Mouse (Mus musculus): ENCODE data around the gene Aff3. TPM values are rescaled to one million over a fixed set of nuclear protein-coding genes. Genes with fewer than 3 reads are reported as not detected.

The Aff3 gene
- total RNA-seq, 1 experiment, result 1.7 TPM

DNA sequence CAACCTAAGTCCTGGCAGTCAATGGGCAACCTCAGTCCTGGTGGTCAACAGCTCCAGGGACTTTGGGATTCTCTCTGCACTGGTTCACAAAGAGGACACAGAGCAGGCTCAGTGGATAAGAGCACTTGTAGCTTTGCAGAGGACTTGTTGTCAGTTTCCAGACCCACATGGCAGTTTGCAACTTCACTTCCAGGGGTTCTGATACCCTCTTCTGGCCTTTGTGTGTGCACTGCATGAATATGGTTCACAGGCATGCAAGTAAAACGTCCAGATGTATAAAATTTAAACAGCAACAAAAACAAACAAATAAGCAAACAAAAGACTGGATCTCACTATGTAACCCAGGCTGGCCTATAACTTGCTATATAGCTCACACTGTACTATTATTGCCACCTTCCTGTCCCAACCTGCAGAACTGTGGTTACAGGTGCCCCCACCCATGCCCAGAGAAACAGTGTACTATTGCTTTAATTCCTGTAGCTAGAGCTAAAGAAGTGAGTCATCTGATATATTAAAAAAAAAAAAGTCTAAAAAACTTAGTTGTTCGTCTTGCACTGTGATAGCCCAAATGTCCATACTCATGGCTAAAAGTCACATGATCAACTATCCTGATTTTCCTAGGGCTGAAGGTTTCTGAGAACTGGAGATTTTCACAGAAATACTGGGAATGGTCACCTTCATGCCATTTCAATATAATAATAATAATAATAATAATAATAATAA, 30.5 kb upstream of the Aff3 start:
- Histone ChIP-seq H3K9ac (ENCODE audit: insufficient read depth, low read depth, low read length, poor library complexity, severe bottlenecking) (no peak overlapping the region), H3K36me3 (ENCODE audit: control insufficient read depth, insufficient read depth, low read length, poor library complexity, severe bottlenecking) (no peaks in the 10 kb centered on the region), H3K4me3 (ENCODE audit: insufficient read depth in 1 of 2, low read depth in 1 of 2, low read length in 2 of 2, poor library complexity in 1 of 2, severe bottlenecking in 1 of 2) (no peak overlapping the region), H3K27ac (ENCODE audit: insufficient read depth, low read depth, low read length, poor library complexity, severe bottlenecking) (no peak overlapping the region), H3K9me3 (ENCODE audit: control insufficient read depth, insufficient read depth, low read depth, low read length) (no peaks in the 10 kb centered on the region), H3K4me1 (ENCODE audit: control insufficient read depth in 2 of 2, insufficient read depth in 2 of 2, low read length in 2 of 2, poor library complexity in 1 of 2) (no peaks in the 10 kb centered on the region)
- in situ Hi-C loops (cut with MboI; ENCODE audit: low sequenced_read_pairs in 2 of 2, unreplicated experiment in 2 of 2), result no loop called here
- TF ChIP-seq CHD2 (IDR thresholded peaks at IDR 0.05; ENCODE audit: low read depth, low read length) (no peak), ZC3H11A (IDR thresholded peaks at IDR 0.05; ENCODE audit: borderline replicate concordance, low read depth, low read length) (no peak), ZNF384 (IDR thresholded peaks at IDR 0.05; ENCODE audit: low read depth, low read length) (no peak), HCFC1 (IDR thresholded peaks at IDR 0.05; ENCODE audit: borderline replicate concordance, insufficient read depth, low read length) (no peak)
- DNase-seq (ENCODE audit: low read depth, low spot score), result no peak

- DNase-seq (ENCODE audit: low read depth, low spot score), result no peak
- H3K36me3 ChIP-seq (ENCODE audit: control insufficient read depth, insufficient read depth, low read length, poor library complexity, severe bottlenecking), result no peaks in the 10 kb centered on the region
- in situ Hi-C loops (cut with MboI; ENCODE audit: low sequenced_read_pairs in 2 of 2, unreplicated experiment in 2 of 2), result no loop called here
- H3K4me1 ChIP-seq (ENCODE audit: control insufficient read depth in 2 of 2, insufficient read depth in 2 of 2, low read length in 2 of 2, poor library complexity in 1 of 2), result no peaks in the 10 kb centered on the region
- TF ChIP-seq ZNF384 (IDR thresholded peaks at IDR 0.05; ENCODE audit: low read depth, low read length) (no peak), ZC3H11A (IDR thresholded peaks at IDR 0.05; ENCODE audit: borderline replicate concordance, low read depth, low read length) (no peak), MAFK (IDR thresholded peaks at IDR 0.05; ENCODE audit: insufficient read depth, low read depth, low read length) (no peak), CHD2 (IDR thresholded peaks at IDR 0.05; ENCODE audit: low read depth, low read length) (no peak), HCFC1 (IDR thresholded peaks at IDR 0.05; ENCODE audit: borderline replicate concordance, insufficient read depth, low read length) (no peak)
- no peak overlapping the region for H3K9ac ChIP-seq (ENCODE audit: insufficient read depth, low read depth, low read length, poor library complexity, severe bottlenecking)
- H3K27ac ChIP-seq (ENCODE audit: insufficient read depth, low read depth, low read length, poor library complexity, severe bottlenecking), result no peak overlapping the region
- H3K4me3 ChIP-seq (ENCODE audit: insufficient read depth in 1 of 2, low read depth in 1 of 2, low read length in 2 of 2, poor library complexity in 1 of 2, severe bottlenecking in 1 of 2), result no peak overlapping the region
- H3K9me3 ChIP-seq (ENCODE audit: control insufficient read depth, insufficient read depth, low read depth, low read length), result no peaks in the 10 kb centered on the region
These were observed 29.4 kb upstream of the Aff3 start for GRCm38 (mm10) chr1:38694142-38694541.

GRCm38 (mm10) chr1:38690471-38690870, 25.7 kb upstream of the Aff3 start:
- no peak for DNase-seq (ENCODE audit: low read depth, low spot score)
- H3K27ac ChIP-seq (ENCODE audit: insufficient read depth, low read depth, low read length, poor library complexity, severe bottlenecking), result no peak overlapping the region
- in situ Hi-C loops (cut with MboI; ENCODE audit: low sequenced_read_pairs in 2 of 2, unreplicated experiment in 2 of 2), result no loop called here
- no peaks in the 10 kb centered on the region for H3K4me1 ChIP-seq (ENCODE audit: control insufficient read depth in 2 of 2, insufficient read depth in 2 of 2, low read length in 2 of 2, poor library complexity in 1 of 2)
- no peak overlapping the region for H3K4me3 ChIP-seq (ENCODE audit: insufficient read depth in 1 of 2, low read depth in 1 of 2, low read length in 2 of 2, poor library complexity in 1 of 2, severe bottlenecking in 1 of 2)
- H3K9ac ChIP-seq (ENCODE audit: insufficient read depth, low read depth, low read length, poor library complexity, severe bottlenecking), result no peak overlapping the region
- TF ChIP-seq ZNF384 (IDR thresholded peaks at IDR 0.05; ENCODE audit: low read depth, low read length), result no peak
- TF ChIP-seq ZC3H11A (IDR thresholded peaks at IDR 0.05; ENCODE audit: borderline replicate concordance, low read depth, low read length), result no peak
- TF ChIP-seq MAFK (IDR thresholded peaks at IDR 0.05; ENCODE audit: insufficient read depth, low read depth, low read length), result no peak
- no peak for TF ChIP-seq CHD2 (IDR thresholded peaks at IDR 0.05; ENCODE audit: low read depth, low read length)
- no peak for TF ChIP-seq HCFC1 (IDR thresholded peaks at IDR 0.05; ENCODE audit: borderline replicate concordance, insufficient read depth, low read length)
- H3K9me3 ChIP-seq (ENCODE audit: control insufficient read depth, insufficient read depth, low read depth, low read length), result no peaks in the 10 kb centered on the region
- no peaks in the 10 kb centered on the region for H3K36me3 ChIP-seq (ENCODE audit: control insufficient read depth, insufficient read depth, low read length, poor library complexity, severe bottlenecking)

DNA sequence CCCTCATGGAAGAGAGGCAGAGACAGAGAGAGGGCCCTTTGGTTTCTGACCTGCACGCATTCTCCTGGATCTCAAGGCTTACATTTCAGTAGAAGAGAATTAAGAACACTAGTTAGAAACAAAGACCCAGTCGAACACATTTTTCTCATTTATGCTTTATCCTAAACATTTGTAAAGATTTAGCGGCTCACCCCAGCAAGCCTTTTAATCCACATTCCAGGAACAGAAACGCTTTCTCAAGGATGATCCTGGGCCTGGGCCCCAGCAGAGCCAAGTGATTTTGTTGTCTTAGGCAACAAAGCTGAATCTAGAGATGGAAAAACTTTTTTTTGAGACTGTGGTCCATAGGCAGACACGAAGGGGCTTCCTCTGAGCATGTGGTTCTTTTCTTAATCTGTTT, 23.5 kb upstream of the Aff3 start:
- no peak overlapping the region for H3K4me3 ChIP-seq (ENCODE audit: insufficient read depth in 1 of 2, low read depth in 1 of 2, low read length in 2 of 2, poor library complexity in 1 of 2, severe bottlenecking in 1 of 2)
- H3K9me3 ChIP-seq (ENCODE audit: control insufficient read depth, insufficient read depth, low read depth, low read length), result no peaks in the 10 kb centered on the region
- no peak for DNase-seq (ENCODE audit: low read depth, low spot score)
- H3K9ac ChIP-seq (ENCODE audit: insufficient read depth, low read depth, low read length, poor library complexity, severe bottlenecking), result no peak overlapping the region
- no peaks in the 10 kb centered on the region for H3K4me1 ChIP-seq (ENCODE audit: control insufficient read depth in 2 of 2, insufficient read depth in 2 of 2, low read length in 2 of 2, poor library complexity in 1 of 2)
- in situ Hi-C loops (cut with MboI; ENCODE audit: low sequenced_read_pairs in 2 of 2, unreplicated experiment in 2 of 2), result no loop called here
- no peak overlapping the region for H3K27ac ChIP-seq (ENCODE audit: insufficient read depth, low read depth, low read length, poor library complexity, severe bottlenecking)
- H3K36me3 ChIP-seq (ENCODE audit: control insufficient read depth, insufficient read depth, low read length, poor library complexity, severe bottlenecking), result no peaks in the 10 kb centered on the region
- no peak for TF ChIP-seq CHD2 (IDR thresholded peaks at IDR 0.05; ENCODE audit: low read depth, low read length)
- no peak for TF ChIP-seq HCFC1 (IDR thresholded peaks at IDR 0.05; ENCODE audit: borderline replicate concordance, insufficient read depth, low read length)
- TF ChIP-seq ZNF384 (IDR thresholded peaks at IDR 0.05; ENCODE audit: low read depth, low read length), result no peak
- no peak for TF ChIP-seq MAFK (IDR thresholded peaks at IDR 0.05; ENCODE audit: insufficient read depth, low read depth, low read length)

DNA sequence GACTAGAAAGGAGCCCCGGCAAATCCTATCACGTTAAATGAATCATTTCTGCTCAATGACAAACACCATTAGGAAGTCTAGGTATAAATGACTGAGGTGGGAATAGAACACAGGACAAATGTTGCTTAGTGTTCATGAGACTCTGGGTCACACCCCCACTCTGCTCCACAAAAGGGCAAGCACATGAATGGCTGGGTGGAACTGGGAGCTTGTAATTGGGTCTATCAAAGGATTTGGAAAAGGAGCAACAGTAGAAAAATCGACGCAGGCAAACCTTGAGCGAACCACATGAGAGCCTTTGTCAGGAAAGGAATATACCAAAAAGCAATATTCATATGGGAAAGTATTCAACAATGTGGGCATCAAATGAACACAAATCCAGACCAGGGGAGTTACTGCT, 21.0 kb upstream of the Aff3 start:
- TF ChIP-seq MAFK (IDR thresholded peaks at IDR 0.05; ENCODE audit: insufficient read depth, low read depth, low read length), result no peak
- TF ChIP-seq CHD2 (IDR thresholded peaks at IDR 0.05; ENCODE audit: low read depth, low read length), result no peak
- TF ChIP-seq HCFC1 (IDR thresholded peaks at IDR 0.05; ENCODE audit: borderline replicate concordance, insufficient read depth, low read length), result no peak
- no peak for TF ChIP-seq ZC3H11A (IDR thresholded peaks at IDR 0.05; ENCODE audit: borderline replicate concordance, low read depth, low read length)
- no peak for TF ChIP-seq ZNF384 (IDR thresholded peaks at IDR 0.05; ENCODE audit: low read depth, low read length)
- no peak overlapping the region for H3K4me3 ChIP-seq (ENCODE audit: insufficient read depth in 1 of 2, low read depth in 1 of 2, low read length in 2 of 2, poor library complexity in 1 of 2, severe bottlenecking in 1 of 2)
- in situ Hi-C loops (cut with MboI; ENCODE audit: low sequenced_read_pairs in 2 of 2, unreplicated experiment in 2 of 2), result no loop called here
- no peak overlapping the region for H3K27ac ChIP-seq (ENCODE audit: insufficient read depth, low read depth, low read length, poor library complexity, severe bottlenecking)
- DNase-seq (ENCODE audit: low read depth, low spot score), result no peak
- no peaks in the 10 kb centered on the region for H3K36me3 ChIP-seq (ENCODE audit: control insufficient read depth, insufficient read depth, low read length, poor library complexity, severe bottlenecking)
- H3K9me3 ChIP-seq (ENCODE audit: control insufficient read depth, insufficient read depth, low read depth, low read length), result no peaks in the 10 kb centered on the region
- no peaks in the 10 kb centered on the region for H3K4me1 ChIP-seq (ENCODE audit: control insufficient read depth in 2 of 2, insufficient read depth in 2 of 2, low read length in 2 of 2, poor library complexity in 1 of 2)
- H3K9ac ChIP-seq (ENCODE audit: insufficient read depth, low read depth, low read length, poor library complexity, severe bottlenecking), result no peak overlapping the region
